Mouse (Mus musculus) fat pad, adult 2 months (tissue): ENCODE results near the gene Rpl26.

Experiments used
- DNase-seq: peaks from one replicate; pipeline ENCODE4 v3.0.0-alpha.2; 2011; ENCODE audit warnings: low read depth, low spot score; ENCODE audit errors: extremely low read depth

Rpl26 gene

DNA sequence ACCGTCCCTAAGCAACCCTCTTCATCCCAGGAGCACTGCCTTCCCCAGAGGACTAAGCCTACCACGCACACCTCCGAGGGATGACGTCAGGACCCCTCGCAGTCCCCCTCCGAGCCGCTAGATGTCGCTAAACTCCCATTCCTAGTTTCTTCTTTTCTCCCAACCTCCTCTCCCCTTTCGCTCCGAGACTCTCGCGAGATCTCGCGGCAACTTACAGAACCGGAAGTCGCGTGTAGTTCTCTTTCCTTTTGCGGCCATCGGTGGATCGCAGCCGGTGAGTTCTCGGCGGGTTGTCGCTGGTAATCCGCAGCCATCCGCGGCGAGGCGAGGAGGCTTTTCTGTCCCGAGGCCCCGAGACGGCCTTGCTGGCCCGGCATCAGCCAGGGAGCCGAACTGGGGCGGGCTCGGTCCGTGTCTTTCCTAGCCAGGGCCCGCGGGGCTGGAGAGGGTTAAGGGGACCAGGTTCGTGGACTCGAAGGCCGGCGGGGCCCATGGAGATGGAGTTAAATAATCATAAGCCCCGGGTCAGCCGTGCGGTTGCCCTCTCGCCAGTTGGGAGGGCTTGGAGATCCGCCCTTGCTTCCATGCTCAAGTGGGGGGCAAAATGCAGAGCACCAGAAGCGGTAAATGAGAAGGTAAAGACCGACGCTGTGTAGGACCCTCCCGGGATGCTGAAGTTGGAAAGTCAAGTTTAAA lies at the start of gene Rpl26:
Gene Rpl26, plus strand, starts transcription at position 233 of the 696 bp plus-strand sequence.
- peak; percentile 82 for DNase-seq

GRCm38 (mm10) chr11:68851644-68852485 lies 49.5 kb upstream of the Rpl26 start:
- no peak for DNase-seq

GRCm38 (mm10) chr11:68852486-68852901 lies 48.9 kb upstream of the Rpl26 start:
- DNase-seq = no peak

- no peak for DNase-seq
Measured at GRCm38 (mm10) chr11:68852932-68853409, 48.4 kb upstream of the Rpl26 start.

DNA sequence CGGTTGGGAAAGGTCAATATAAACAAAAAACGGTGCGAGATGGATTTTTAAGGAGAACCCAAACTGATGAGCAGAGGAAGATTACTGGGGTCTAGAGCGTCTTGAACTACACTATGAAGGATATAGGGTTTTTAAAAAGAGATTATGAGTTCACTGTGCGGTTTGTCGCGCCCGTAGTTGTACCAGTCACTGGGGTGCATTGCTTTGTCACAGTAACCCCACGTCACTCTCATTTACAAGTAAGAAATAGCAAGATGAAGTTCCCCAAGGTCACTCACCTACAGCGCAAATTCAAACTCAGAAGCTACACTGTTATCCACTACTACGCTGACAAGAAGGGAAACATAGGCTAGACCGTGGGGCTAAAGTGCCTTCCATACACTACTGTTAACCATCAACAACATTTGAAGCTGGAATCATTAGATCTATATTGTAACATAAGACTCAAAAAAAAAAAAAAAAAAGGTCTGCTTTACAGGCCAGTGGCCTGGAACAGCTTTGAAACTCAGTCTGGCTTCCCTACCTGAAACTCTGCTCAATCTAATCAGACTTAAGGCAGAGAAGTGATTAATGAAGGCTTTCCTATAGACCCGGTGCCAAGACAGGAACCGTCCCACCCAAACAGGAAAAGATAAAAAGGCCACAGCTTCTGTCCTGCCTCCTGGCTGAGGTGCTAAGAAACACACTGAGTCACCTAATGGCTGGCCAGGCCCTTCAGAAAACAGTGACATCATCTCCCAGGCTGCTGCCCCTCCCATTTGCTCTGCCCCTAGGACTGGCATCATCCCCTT lies 47.6 kb upstream of the Rpl26 start:
- DNase-seq = no peak

DNA sequence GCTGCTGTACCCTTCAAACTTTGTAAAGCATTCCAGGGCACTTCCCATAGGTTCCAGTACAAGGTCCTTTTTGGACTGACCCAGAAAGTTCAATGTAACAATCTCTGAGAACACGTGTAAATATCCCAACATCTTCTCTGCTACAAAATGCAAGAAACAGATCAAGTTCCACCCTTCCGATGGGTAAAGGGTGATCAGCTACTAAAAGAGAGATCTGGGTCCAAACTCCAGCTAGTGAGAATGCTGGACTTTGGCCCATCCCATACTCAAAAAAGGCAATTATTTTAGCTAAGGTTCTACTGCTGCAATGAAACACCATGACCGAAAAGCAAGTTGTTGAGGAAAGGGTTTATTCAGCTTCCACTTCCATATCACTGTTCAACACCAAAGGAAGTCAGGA lies 46.8 kb upstream of the Rpl26 start:
- DNase-seq = no peak

DNA sequence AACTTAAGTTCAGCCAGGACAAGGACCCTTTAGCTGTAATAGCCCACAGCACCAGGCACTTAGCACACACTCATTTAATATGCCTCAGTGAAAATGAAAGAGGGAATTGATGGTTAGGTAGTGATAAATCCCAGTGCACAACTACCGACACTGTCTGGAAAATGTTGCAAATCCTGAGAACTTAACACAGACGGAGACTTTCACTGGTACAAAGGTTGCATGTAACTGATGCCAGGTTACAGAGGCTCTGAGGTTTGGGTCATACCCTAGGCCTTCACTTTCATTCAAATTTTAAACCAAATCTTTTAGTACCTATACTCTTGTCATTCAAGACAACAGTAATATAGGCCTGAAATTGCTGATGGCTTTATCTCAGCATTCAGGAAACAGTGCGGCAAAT lies 44.1 kb upstream of the Rpl26 start:
- DNase-seq = no peak

DNA sequence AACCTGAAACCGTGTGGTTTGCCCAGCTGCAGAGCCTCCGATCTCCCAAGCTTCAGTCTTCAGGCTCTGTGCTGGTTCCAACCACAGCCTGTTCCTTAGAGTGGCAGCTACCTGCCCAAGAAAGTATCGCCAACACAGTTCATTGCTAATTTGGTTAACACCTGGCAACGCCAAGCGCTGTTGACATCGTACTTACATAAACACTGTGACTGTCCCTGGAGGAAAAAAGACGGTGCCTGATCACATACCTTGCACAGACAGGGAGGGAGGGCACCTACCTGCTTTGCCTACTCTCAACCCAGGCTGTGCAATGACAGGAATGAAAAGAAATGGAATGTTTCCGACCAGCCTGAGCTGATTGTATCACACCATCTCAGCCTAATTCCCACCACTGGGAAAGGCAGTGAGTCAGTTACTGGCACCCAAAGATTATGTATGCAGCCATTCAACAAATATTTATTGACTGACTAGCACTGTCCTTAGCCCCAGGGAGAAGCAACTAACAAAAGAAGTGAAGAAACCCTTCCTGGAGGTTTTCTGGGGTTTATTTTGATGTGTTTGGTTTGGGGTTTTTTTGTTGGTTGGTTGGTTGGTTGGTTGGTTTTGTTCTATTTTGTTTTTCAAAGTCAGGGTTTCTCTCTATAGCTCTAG lies 41.3 kb upstream of the Rpl26 start:
- no peak for DNase-seq

- DNase-seq = no peak
Measured at GRCm38 (mm10) chr11:68862260-68862659, 39.1 kb upstream of the Rpl26 start.

DNA sequence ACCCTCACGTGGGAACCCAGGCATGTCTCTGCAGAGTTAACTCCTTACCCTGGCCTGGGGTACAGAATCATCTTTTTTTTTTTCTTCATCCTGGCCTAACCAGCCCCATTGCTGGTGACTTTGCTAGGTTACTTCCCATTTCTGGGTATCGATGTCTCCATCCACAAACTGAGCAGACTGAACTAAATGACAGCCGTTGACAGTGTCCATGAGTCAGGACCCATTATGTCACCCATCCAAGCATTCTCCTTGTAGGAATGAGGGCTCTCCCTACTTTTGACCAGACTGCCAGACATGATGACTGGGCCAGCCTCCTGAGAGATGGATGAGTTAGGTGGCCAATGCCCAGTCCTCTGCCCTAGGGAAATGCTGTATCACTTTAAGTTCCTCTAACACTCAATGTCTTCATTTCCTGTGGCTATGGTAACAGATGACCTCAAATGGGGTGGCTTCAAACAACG lies 37.7 kb upstream of the Rpl26 start:
- no peak for DNase-seq

GRCm38 (mm10) chr11:68864544-68865189 lies 36.7 kb upstream of the Rpl26 start:
- DNase-seq = no peak

- DNase-seq = no peak
Measured at GRCm38 (mm10) chr11:68871277-68871676, 30.1 kb upstream of the Rpl26 start.

DNA sequence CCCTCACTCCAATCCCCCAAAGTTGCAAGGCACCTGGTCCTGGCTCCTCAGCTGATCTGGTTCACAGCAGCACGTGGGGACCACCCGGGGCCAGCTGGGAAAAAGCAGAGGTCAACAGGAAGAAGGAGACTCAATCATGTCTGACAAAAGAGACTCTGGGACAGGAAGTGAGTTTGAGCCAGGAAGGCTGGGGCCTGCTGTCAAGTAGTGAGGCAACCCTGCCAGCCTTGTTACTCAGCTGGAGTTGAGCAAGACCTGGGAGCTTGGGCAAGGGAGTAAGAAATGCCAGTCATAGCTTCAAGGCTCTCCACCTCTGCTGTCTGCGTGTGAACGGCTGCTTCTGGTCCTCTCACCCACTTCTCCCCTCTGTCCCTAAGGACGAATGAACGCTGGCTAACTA lies 29.6 kb upstream of the Rpl26 start, which contains the start of gene Ndel1:
Gene Ndel1, minus strand, starts transcription at position 111 of the 400 bp plus-strand sequence.
- DNase-seq = peak; percentile 97

DNA sequence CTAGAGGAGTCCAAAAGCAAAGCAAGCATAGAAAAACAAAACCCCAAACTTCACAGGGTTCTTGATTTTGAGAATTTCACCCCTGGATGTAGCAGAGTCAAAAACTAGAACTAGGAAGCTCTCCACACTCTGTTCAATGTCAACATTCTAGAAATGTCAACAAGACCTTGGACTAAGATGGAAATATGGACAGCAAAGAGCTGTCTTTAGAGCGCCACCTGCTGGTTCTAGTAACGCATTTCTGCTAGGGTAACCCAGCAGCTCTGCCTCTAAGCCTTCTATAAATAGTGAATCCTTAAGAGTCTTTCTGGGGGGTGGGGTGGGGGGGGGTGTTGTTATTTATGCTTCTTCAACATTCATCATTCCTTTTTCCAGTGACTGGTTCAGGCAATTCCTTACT lies 26.5 kb upstream of the Rpl26 start:
- DNase-seq = no peak

- no peak for DNase-seq
Measured at GRCm38 (mm10) chr11:68878811-68879210, 22.6 kb upstream of the Rpl26 start.

DNA sequence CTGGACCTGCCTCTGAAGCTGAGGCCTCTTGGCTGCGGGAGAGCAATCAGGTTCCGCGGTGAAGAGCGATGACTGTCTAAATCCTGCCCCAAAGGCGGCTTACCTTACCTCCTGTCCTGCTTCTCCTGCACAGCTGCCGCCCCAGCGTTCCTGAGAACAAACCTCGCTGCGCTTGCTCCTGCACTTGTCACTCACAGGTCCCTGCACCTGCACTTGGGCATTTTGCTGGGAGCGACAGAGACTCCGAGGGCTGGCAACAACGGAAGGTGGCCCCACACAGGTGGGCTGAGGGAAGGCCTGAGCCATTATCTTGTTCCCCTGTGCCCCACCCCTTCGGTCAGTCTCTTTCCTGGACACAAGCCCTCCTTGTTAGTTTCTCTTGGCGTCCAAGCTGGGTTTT lies 19.3 kb upstream of the Rpl26 start:
- no peak for DNase-seq

- DNase-seq = no peak
Measured at GRCm38 (mm10) chr11:68883843-68884242, 17.5 kb upstream of the Rpl26 start.

DNA sequence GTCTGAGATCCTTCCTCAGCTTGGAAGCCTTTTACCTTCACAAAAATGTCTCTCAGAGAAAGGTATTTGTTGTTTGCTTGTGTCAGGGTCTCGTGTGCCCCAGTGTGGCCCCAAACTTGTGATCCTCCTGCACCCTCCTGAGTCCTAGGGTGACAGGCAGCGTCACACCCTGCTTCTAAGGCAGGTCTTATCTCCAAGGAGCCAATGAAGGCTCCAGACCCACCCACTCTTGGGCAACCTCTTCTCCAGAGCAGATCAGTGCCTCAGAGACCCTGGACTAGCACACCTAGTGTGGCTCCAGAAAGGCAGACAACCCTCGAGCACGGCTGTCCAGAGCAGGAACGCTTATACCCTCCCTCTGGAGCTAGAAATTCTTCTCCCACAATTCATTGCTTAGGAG lies 17.0 kb upstream of the Rpl26 start:
- DNase-seq = no peak

- DNase-seq = peak; percentile 56
Measured at GRCm38 (mm10) chr11:68886091-68886490, 15.3 kb upstream of the Rpl26 start.

- DNase-seq = no peak
Measured at GRCm38 (mm10) chr11:68888253-68888652, 13.1 kb upstream of the Rpl26 start, which contains the start of gene Rnf222. Rnf222 (plus strand) TSS chr11:68888553.
